Mouse (Mus musculus): Measurements from ENCODE around the gene Ntm. TPM values are rescaled to one million over a fixed set of nuclear protein-coding genes. Genes with fewer than 3 reads are reported as not detected.

The Ntm gene
- polyA plus RNA-seq, 1 experiment from 2014 or later = 20.7 TPM

- WGBS = 52% methylated on average over 1 of the region's 1 CpGs
- Histone ChIP-seq H3K27ac (peak overlapping the region; percentile 74), H3K4me1 (peaks cover 23% of the 10 kb centered on the region), H3K4me3 (no peak overlapping the region), H3K9me3 (no peaks in the 10 kb centered on the region), H3K27me3 (ENCODE audit: insufficient read depth, poor library complexity, severe bottlenecking) (no peaks in the 10 kb centered on the region), H3K36me3 (no peaks in the 10 kb centered on the region)
- DNase-seq (ENCODE audit: low spot score) = no peak
These were observed 937.8 kb downstream of the Ntm start for GRCm38 (mm10) chr9:29025104-29025503.

- WGBS = 93% methylated on average over 3 of the region's 3 CpGs
These were observed 946.1 kb downstream of the Ntm start for GRCm38 (mm10) chr9:29016879-29017278.

GRCm38 (mm10) chr9:29013881-29014280 lies 949.1 kb downstream of the Ntm start:
- 91% methylated on average over 17 of the region's 17 CpGs for WGBS
- no peaks in the 10 kb centered on the region for H3K9me3 ChIP-seq

More at GRCm38 (mm10) chr9:29016879-29017278, 946.1 kb downstream of the Ntm start:
- Histone ChIP-seq H3K4me3 (no peak overlapping the region), H3K27me3 (ENCODE audit: insufficient read depth, poor library complexity, severe bottlenecking) (no peaks in the 10 kb centered on the region), H3K36me3 (no peaks in the 10 kb centered on the region), H3K9me3 (no peaks in the 10 kb centered on the region), H3K4me1 (0 out of 2 replicates have a peak, but pooled peaks cover 3% of the 10 kb centered on the region), H3K27ac (no peak overlapping the region)
- DNase-seq (ENCODE audit: low spot score) = no peak

GRCm38 (mm10) chr9:29012541-29012940 lies 950.4 kb downstream of the Ntm start:
- H3K4me1 ChIP-seq = peaks cover 21% of the 10 kb centered on the region
- DNase-seq (ENCODE audit: low spot score) = no peak
- no peaks in the 10 kb centered on the region for H3K27me3 ChIP-seq (ENCODE audit: insufficient read depth, poor library complexity, severe bottlenecking)
- WGBS = 88% methylated on average over 6 of the region's 6 CpGs
- no peak overlapping the region for H3K27ac ChIP-seq
- H3K4me3 ChIP-seq = no peak overlapping the region
- no peaks in the 10 kb centered on the region for H3K9me3 ChIP-seq
- H3K36me3 ChIP-seq = no peaks in the 10 kb centered on the region

More at GRCm38 (mm10) chr9:29013881-29014280, 949.1 kb downstream of the Ntm start:
- no peak for DNase-seq (ENCODE audit: low spot score)
- Histone ChIP-seq H3K4me3 (no peak overlapping the region), H3K27ac (0 out of 2 replicates have a peak overlapping the region, but pooled peaks have one; percentile 10), H3K4me1 (peaks cover 21% of the 10 kb centered on the region), H3K27me3 (ENCODE audit: insufficient read depth, poor library complexity, severe bottlenecking) (no peaks in the 10 kb centered on the region), H3K36me3 (no peaks in the 10 kb centered on the region)

GRCm38 (mm10) chr9:29011476-29011875 lies 951.5 kb downstream of the Ntm start:
- 51% methylated on average over 3 of the region's 3 CpGs for WGBS
- no peaks in the 10 kb centered on the region for H3K27me3 ChIP-seq (ENCODE audit: insufficient read depth, poor library complexity, severe bottlenecking)
- H3K36me3 ChIP-seq = no peaks in the 10 kb centered on the region
- no peak for DNase-seq (ENCODE audit: low spot score)
- no peak overlapping the region for H3K4me3 ChIP-seq
- H3K9me3 ChIP-seq = no peaks in the 10 kb centered on the region
- peak overlapping the region; percentile 56 for H3K27ac ChIP-seq
- peaks cover 21% of the 10 kb centered on the region for H3K4me1 ChIP-seq

GRCm38 (mm10) chr9:29004534-29004933 lies 958.4 kb downstream of the Ntm start:
- WGBS = 86% methylated on average over 7 of the region's 7 CpGs
- no peaks in the 10 kb centered on the region for H3K27me3 ChIP-seq (ENCODE audit: insufficient read depth, poor library complexity, severe bottlenecking)
- no peak overlapping the region for H3K4me3 ChIP-seq
- no peak overlapping the region for H3K27ac ChIP-seq
- no peak for DNase-seq (ENCODE audit: low spot score)
- H3K36me3 ChIP-seq = no peaks in the 10 kb centered on the region
- H3K4me1 ChIP-seq = peaks cover 11% of the 10 kb centered on the region
- H3K9me3 ChIP-seq = no peaks in the 10 kb centered on the region

- Histone ChIP-seq H3K4me3 (no peak overlapping the region), H3K27me3 (ENCODE audit: insufficient read depth, poor library complexity, severe bottlenecking) (no peaks in the 10 kb centered on the region), H3K27ac (no peak overlapping the region), H3K36me3 (no peaks in the 10 kb centered on the region), H3K9me3 (no peaks in the 10 kb centered on the region), H3K4me1 (peaks cover 12% of the 10 kb centered on the region; the same call in 1 of the 2 replicates)
- DNase-seq (ENCODE audit: low spot score) = no peak
- 56% methylated on average over 4 of the region's 4 CpGs for WGBS
These were observed 963.0 kb downstream of the Ntm start for GRCm38 (mm10) chr9:28999951-29000351.

- Histone ChIP-seq H3K27me3 (ENCODE audit: insufficient read depth, poor library complexity, severe bottlenecking) (no peaks in the 10 kb centered on the region), H3K4me1 (no peaks in the 10 kb centered on the region; the same call in 1 of the 2 replicates), H3K9me3 (no peaks in the 10 kb centered on the region), H3K4me3 (no peak overlapping the region), H3K27ac (no peak overlapping the region), H3K36me3 (no peaks in the 10 kb centered on the region)
- WGBS = 86% methylated on average over 1 of the region's 1 CpGs
- DNase-seq (ENCODE audit: low spot score) = no peak
These were observed 985.7 kb downstream of the Ntm start for GRCm38 (mm10) chr9:28977275-28977674.

- Histone ChIP-seq H3K9me3 (no peaks in the 10 kb centered on the region), H3K4me3 (no peak overlapping the region), H3K36me3 (no peaks in the 10 kb centered on the region), H3K27me3 (ENCODE audit: insufficient read depth, poor library complexity, severe bottlenecking) (no peaks in the 10 kb centered on the region), H3K4me1 (no peaks in the 10 kb centered on the region), H3K27ac (no peak overlapping the region)
- no peak for DNase-seq (ENCODE audit: low spot score)
- 79% methylated on average over 1 of the region's 1 CpGs for WGBS
These were observed 993.5 kb downstream of the Ntm start for GRCm38 (mm10) chr9:28969455-28969854.

All from heart, embryonic 10.5 days (tissue).